Mouse (Mus musculus) fat pad, adult 2 months (tissue): Measurements from ENCODE around the gene Smarca5.
A peak's percentile ranks its signal among the peaks of the same experiment; 100 is the strongest.
"Not testable (repeated sequence)": the region's sequence is repeated elsewhere in the genome, so short reads cannot be mapped to it uniquely, and the experiment has no call there.

Experiments
- DNase-seq: peaks from one replicate; pipeline ENCODE4 v3.0.0-alpha.2; 2011; ENCODE audit warnings: low read depth, low spot score; ENCODE audit errors: extremely low read depth

The Smarca5 gene

GRCm38 (mm10) chr8:80739155-80739924, at the start of gene Smarca5:
Gene Smarca5 (minus strand): TSS chr8:80739497.
- DNase-seq = not testable (repeated sequence)

- no peak for DNase-seq
These were observed 45.3 kb upstream of the Smarca5 start for GRCm38 (mm10) chr8:80784559-80784958.

- no peak for DNase-seq
These were observed 44.0 kb upstream of the Smarca5 start for GRCm38 (mm10) chr8:80783271-80783670.

DNA sequence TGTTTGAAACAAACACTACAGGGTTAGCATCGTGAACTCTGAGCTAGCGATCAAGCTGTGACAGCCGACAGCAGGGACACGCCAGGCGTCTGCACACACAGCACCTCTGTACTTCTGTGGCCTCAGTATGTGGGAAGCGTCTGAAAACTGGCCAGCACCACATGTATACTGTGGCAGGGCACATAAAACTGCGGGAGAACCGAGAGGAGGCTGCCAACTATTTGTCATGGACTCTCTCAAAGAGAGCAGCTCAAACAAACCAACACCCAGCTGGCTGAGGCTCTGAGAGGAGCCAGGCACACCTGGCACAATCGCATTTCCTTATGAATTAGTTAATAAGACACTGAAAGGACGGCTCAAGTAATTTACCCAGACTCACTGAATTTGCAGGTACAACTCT, 42.0 kb upstream of the Smarca5 start:
- DNase-seq = no peak

DNA sequence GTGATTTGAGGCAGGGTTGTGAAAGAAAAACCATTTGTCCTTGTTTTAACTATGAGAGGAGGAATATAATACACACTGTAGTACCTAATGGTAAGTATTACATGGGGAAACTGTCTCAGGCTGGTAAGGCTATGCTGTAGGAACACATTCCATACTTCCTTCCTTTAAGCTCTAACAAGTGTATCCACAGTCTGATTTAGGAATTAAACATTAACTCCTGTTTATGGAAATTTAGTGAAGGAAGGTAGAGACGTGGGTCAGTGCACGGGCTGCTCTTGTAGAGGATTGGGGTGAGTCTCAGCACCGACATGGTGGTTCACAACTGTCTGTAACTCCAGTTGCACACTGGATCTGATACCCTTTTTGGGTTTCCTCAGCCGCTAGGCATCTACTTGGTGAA, 41.0 kb upstream of the Smarca5 start:
- DNase-seq = no peak

GRCm38 (mm10) chr8:80776436-80776835, 37.1 kb upstream of the Smarca5 start:
- DNase-seq = no peak

DNA sequence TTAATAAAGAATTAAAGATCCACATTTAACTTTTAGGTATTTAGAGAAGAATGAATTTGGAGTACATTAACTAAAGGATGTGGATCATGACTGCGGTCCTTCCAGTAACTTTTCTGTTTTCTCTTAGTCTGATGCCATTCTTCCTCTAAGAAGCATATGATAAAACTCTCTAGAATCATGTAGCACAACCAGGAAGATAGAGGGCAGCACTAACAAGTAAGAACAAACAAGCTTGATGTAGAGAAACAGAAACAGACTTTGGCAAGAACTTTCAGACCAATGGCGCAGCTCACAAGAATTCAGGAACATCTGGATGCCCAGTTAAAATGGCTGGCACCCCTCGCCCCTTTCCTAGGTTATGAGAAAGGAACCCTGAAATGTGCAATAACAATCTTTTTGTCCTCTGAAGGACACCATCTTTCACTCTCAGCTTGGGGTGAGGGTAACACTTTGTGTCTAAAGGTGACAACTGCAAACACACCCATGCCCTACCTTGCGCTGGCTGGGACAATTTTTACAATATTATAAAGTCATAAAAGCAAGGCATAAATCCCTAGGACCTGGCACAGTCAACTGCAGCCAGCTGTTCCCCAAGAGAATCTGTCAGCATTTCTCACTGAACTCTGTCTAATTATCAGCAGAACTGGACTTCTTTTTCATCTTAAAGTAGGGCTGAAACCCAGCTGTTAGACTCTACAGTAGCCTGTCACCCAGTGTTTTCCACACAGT, 33.6 kb upstream of the Smarca5 start:
- DNase-seq = no peak

DNA sequence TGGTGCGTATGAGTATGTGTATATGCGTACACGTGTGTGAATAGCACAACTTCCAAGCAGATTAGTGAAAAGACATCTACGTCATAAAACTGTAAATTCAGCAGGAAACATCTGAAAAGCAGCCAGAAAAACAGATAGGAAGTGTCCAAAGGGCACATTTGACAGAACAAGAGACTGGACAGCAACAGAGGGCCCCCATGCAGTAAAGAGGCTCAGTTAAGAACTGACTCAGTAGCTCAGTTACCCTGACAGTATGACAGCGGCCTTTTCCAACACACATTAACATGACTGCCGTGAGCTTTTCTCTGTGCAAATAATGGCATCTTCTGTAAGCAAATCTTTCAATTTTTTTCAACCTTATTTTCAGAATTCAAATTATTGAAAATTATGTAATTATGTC, 29.2 kb upstream of the Smarca5 start:
- no peak for DNase-seq

GRCm38 (mm10) chr8:80753017-80753715, 13.9 kb upstream of the Smarca5 start:
- DNase-seq = no peak

DNA sequence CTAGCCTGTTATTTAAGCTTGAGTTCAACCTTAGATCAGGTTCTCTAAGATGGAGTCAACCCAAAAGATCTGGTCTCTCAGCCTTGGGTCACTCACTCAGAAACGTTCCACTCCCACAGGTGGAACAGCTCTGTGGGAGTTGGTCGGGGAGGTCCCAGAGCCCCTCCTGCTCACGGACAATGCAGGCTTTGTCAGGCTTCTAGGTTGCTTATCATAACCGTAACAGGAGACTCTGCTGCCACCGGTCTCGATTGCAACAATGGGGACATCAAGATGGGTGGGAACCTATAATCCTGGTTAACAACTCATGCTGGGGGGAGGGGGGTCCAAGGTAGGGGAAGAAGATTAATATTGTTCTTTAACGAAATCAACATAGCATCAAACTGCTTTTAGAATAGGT, 13.1 kb upstream of the Smarca5 start:
- no peak for DNase-seq

- DNase-seq = no peak
These were observed 9.8 kb upstream of the Smarca5 start for GRCm38 (mm10) chr8:80749091-80749490.

DNA sequence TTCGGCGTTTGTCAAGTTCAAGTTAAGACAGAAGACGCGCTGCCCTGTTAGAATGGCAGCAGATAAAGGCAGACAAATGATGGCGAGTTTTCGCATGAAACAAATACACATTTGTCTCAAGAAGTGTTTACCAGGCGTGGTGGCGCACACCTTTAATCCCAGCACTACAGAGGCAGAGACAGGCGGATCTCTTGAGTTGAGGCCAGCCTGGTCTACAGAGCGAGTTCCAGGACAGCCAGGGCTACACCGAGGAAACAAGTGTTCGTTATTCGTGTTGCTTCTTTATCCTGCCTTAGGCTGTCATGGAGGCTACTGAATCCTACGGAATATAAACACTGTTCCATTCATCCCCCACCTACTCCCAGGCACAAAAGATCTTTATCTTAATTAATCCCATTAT, 635 bp upstream of the Smarca5 start:
- DNase-seq = no peak

- DNase-seq = no peak
These were observed 726 bp downstream of the Smarca5 start for GRCm38 (mm10) chr8:80738388-80739154.

GRCm38 (mm10) chr8:80738046-80738387, 1.3 kb downstream of the Smarca5 start:
- DNase-seq = no peak

DNA sequence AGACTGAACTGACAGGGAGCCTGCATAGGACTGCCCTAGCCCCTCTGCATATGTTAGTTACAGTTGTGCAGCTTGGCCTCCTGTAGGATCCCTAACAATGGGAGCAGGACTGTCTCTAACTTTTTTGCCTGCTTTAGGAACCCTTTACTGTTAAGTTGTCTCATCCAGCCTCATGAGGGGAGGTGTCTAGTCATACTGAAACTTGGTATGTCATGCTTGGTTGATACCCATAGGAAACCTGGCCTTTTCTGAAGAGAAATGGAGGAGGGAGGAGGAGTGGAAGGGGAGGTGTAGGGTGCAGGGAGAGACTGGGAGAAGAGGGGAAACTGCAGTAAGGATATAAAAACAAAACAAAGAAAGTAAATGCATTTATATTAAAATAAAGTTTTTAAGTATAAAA, 7.0 kb downstream of the Smarca5 start:
- DNase-seq = no peak

GRCm38 (mm10) chr8:80714461-80714860, 24.8 kb downstream of the Smarca5 start:
- no peak for DNase-seq

DNA sequence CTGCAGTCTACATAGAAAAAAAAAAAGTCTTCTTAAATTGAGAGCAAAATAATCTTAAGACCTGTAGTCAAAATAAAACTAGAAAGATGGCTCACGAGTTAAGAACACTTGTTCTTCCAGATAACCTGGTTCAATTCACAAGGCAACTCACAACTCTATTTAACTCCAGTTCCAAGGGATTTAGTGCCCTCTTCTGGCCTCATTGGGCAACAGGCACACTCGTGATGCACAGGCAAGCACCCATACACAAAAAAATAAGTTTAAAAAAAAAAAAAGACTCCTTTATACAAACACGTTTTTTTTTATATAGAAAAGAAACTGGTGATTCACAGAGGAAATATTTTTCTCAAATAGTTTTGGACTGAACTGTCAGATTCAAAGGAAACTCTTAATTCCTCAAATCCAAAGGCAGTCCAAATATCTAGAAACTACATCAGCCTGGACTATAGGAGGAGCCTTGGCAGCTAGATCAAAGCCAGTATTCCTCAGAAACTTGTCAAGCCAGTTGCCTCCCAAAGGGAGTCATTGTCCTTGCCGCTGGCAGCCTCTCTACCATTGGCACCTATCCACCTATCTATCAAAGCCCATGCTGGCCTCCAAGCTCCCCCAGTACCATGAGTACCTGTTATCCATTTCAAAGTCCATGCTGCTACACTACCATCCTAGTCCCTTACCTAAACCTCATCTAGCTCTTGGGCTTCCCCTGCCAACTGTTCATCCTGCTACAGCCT, 28.5 kb downstream of the Smarca5 start:
- DNase-seq = peak; percentile 49

GRCm38 (mm10) chr8:80688141-80688540, 51.2 kb downstream of the Smarca5 start:
- DNase-seq = no peak

GRCm38 (mm10) chr8:80683756-80684335, 55.5 kb downstream of the Smarca5 start:
- no peak for DNase-seq

- DNase-seq = no peak
These were observed 56.7 kb downstream of the Smarca5 start for GRCm38 (mm10) chr8:80682594-80682993.
